Mouse (Mus musculus) myocyte (in vitro differentiated cells): ENCODE results near the gene Wnk4. TPM values are rescaled to one million over a fixed set of nuclear protein-coding genes. Genes with fewer than 3 reads are reported as not detected.
A peak's percentile ranks its signal among the peaks of the same experiment; 100 is the strongest.

Source experiments
- H3K27me3 ChIP-seq: one replicate; pipeline ENCODE4 v1.6.1; 2011; ENCODE audit not compliant: control insufficient read depth, insufficient read depth, insufficient read length
- H3K36me3 ChIP-seq: one replicate; pipeline ENCODE4 v1.6.1; 2011; ENCODE audit not compliant: control insufficient read depth, insufficient read depth
- H3K4me2 ChIP-seq: one replicate; pipeline ENCODE4 v1.6.1; 2011; ENCODE audit warnings: low read depth, control low read depth
- H3K4me3 ChIP-seq: one replicate; pipeline ENCODE4 v1.5.1; 2011; ENCODE audit warnings: mild to moderate bottlenecking, control low read depth, moderate library complexity
- H3K79me2 ChIP-seq: one replicate; pipeline ENCODE4 v1.6.1; 2011; ENCODE audit not compliant: control insufficient read depth, insufficient read depth
- H3ac ChIP-seq: one replicate; pipeline ENCODE4 v1.6.1; 2011; ENCODE audit not compliant: control insufficient read depth, insufficient read length
- CEBPB ChIP-seq: IDR thresholded peaks from 2 replicates; pipeline ENCODE4 v1.6.1; 2011; ENCODE audit warnings: mild to moderate bottlenecking, moderate library complexity; ENCODE audit not compliant: poor library complexity, insufficient read depth, severe bottlenecking
- E2F4 ChIP-seq: IDR thresholded peaks from one replicate; pipeline ENCODE4 v1.6.1; 2011; ENCODE audit warnings: mild to moderate bottlenecking, control low read depth, moderate library complexity; ENCODE audit not compliant: insufficient read depth
- MAX ChIP-seq: IDR thresholded peaks from one replicate; pipeline ENCODE4 v1.6.1; 2011; ENCODE audit warnings: low read depth, mild to moderate bottlenecking, control low read depth
- MYOD1 ChIP-seq, 3 experiments: IDR thresholded peaks; one replicate each; pipeline ENCODE4 v1.6.1; 2011; ENCODE audit warnings: control low read depth in 2 of 3, low read depth in 2 of 3, mild to moderate bottlenecking in 2 of 3, moderate library complexity in 1 of 3; ENCODE audit not compliant: insufficient read length in 2 of 3, control insufficient read depth in 1 of 3
- MYOG ChIP-seq, 3 experiments: IDR thresholded peaks; one replicate each; pipeline ENCODE4 v1.6.1; 2011; ENCODE audit warnings: control low read depth in 2 of 3, low read depth in 2 of 3, mild to moderate bottlenecking in 2 of 3; ENCODE audit not compliant: insufficient read length in 2 of 3, control insufficient read depth in 1 of 3, insufficient read depth in 1 of 3
- POLR2A ChIP-seq: IDR thresholded peaks from one replicate; pipeline ENCODE4 v1.6.1; 2011; ENCODE audit warnings: low read depth, mild to moderate bottlenecking, control low read depth, moderate library complexity; ENCODE audit not compliant: insufficient read length
- POLR2AphosphoS2 ChIP-seq: IDR thresholded peaks from one replicate; pipeline ENCODE4 v1.6.1; 2011; ENCODE audit warnings: low read depth, control low read depth; ENCODE audit not compliant: insufficient read length
- REST ChIP-seq: IDR thresholded peaks from one replicate; pipeline ENCODE4 v1.6.1; 2011; ENCODE audit warnings: mild to moderate bottlenecking, control low read depth, moderate library complexity; ENCODE audit not compliant: insufficient read depth, insufficient read length
- SRF ChIP-seq: IDR thresholded peaks from one replicate; pipeline ENCODE4 v1.6.1; 2011; ENCODE audit warnings: low read depth; ENCODE audit not compliant: control insufficient read depth, insufficient read length
- TCF12 ChIP-seq: IDR thresholded peaks from one replicate; pipeline ENCODE4 v1.6.1; 2011; ENCODE audit warnings: mild to moderate bottlenecking, control low read depth; ENCODE audit not compliant: poor library complexity, insufficient read depth, severe bottlenecking
- TCF3 ChIP-seq: IDR thresholded peaks from one replicate; pipeline ENCODE4 v1.6.1; 2011; ENCODE audit warnings: low read depth, control low read depth; ENCODE audit not compliant: insufficient read length
- USF1 ChIP-seq: IDR thresholded peaks from one replicate; pipeline ENCODE4 v1.6.1; 2011; ENCODE audit warnings: low read depth, mild to moderate bottlenecking, control low read depth, moderate library complexity
- polyA plus RNA-seq: library from polyadenylated mRNA; unstranded; fragments of >200 nt; fragmentation: generic; extraction: Trizol; gene quantifications from one replicate; pipeline ENCODE4 v1.2.1, GENCODE M21; 2012; ENCODE audit warnings: missing spikeins

Gene Wnk4
- polyA plus RNA-seq, 1 experiment = 0.19 TPM

DNA sequence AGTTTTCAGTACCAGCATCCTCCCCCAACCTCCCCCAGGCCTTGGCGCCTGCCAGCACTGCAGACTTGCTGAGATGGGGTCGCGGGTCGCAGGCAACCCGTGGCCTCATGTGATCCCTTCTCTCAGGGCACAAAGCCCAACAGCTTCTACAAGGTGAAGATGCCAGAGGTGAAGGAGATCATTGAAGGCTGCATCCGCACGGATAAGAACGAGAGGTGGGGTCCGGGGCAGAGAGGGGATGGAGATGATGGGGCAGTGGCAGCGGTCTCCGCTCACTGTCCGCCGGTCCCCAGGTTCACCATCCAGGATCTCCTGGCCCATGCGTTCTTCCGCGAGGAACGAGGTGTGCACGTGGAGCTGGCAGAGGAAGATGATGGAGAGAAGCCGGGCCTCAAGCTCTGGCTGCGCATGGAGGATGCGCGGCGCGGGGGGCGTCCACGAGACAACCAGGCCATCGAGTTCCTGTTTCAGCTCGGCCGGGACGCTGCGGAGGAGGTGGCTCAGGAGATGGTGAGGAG, 4.6 kb downstream of the Wnk4 start:
- Histone ChIP-seq H3K27me3 (peaks cover 55% of the 10 kb centered on the region), H3K4me3 (no peak overlapping the region), H3K36me3 (no peaks in the 10 kb centered on the region), H3K79me2 (no peaks in the 10 kb centered on the region), H3ac (no peak overlapping the region), H3K4me2 (no peak overlapping the region)
- TF ChIP-seq SRF (no peak), TCF12 (no peak), POLR2AphosphoS2 (no peak), POLR2A (no peak), CEBPB (no peak), MAX (no peak), REST (no peak), MYOG (IDR thresholded peaks at IDR 0.05; ENCODE audit: control insufficient read depth in 1 of 3, insufficient read depth in 1 of 3, insufficient read length in 2 of 3, low read depth in 2 of 3) (no peak), E2F4 (no peak), TCF3 (no peak), USF1 (no peak), MYOD1 (IDR thresholded peaks at IDR 0.05; ENCODE audit: control insufficient read depth in 1 of 3, insufficient read length in 2 of 3, low read depth in 2 of 3) (no peak)

DNA sequence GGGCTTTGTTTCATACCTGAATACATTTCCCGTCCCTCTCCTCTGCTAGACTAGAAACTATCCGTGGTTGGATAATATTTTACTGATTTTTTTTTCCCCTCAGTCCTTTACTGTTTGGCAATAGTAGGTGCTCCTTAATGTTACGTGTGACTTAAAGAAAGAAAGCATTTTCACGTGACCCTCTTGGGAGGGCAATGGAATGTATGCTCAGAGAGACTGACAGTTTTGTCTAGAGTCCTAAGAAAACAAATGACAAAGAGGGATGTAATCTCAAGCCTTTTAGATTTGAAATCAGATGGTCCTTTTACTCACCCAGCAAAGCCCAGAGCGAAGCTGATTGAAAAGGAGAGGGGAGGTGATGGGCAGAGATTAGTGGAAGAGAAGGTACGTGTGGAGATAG, 5.5 kb downstream of the Wnk4 start:
- H3K36me3 ChIP-seq = no peaks in the 10 kb centered on the region
- H3ac ChIP-seq = no peak overlapping the region
- H3K79me2 ChIP-seq = no peaks in the 10 kb centered on the region
- TF ChIP-seq MYOG (IDR thresholded peaks at IDR 0.05; ENCODE audit: control insufficient read depth in 1 of 3, insufficient read depth in 1 of 3, insufficient read length in 2 of 3, low read depth in 2 of 3) (no peak), MAX (no peak), SRF (no peak), CEBPB (no peak)
- no peak overlapping the region for H3K4me2 ChIP-seq
- no peak overlapping the region for H3K4me3 ChIP-seq
- peaks cover 53% of the 10 kb centered on the region for H3K27me3 ChIP-seq

DNA sequence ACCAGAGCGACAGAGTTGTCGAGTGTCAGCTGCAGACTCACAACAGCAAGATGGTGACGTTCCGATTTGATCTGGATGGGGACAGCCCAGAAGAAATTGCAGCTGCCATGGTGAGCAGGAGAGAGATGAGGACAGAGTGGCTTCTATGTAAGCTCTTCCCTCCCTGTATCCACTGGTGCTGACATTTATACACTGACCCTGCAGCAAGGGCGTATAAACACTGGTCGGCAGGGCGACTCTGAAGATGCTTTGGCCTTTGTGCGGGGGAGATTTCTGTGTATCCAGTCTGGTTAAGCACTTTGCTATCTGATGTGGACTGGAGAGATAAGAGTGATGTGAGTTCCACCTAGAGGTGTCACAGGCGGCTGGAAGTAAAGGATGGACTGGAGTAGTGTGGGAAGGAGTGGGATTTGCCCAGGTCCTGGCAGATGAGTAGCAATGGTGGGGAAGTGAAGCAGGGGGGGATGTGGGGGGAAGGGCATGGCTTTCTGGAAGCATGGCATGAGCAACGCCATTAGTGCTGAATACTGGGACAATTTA, 9.3 kb downstream of the Wnk4 start:
- Histone ChIP-seq H3K4me3 (no peak overlapping the region), H3ac (no peak overlapping the region), H3K27me3 (peaks cover 33% of the 10 kb centered on the region), H3K4me2 (no peak overlapping the region), H3K36me3 (no peaks in the 10 kb centered on the region), H3K79me2 (no peaks in the 10 kb centered on the region)
- TF ChIP-seq POLR2AphosphoS2 (no peak), E2F4 (no peak), POLR2A (no peak), REST (no peak), SRF (no peak), CEBPB (no peak), MYOD1 (IDR thresholded peaks at IDR 0.05; ENCODE audit: control insufficient read depth in 1 of 3, insufficient read length in 2 of 3, low read depth in 2 of 3) (no peak), USF1 (no peak), MYOG (IDR thresholded peaks at IDR 0.05; ENCODE audit: control insufficient read depth in 1 of 3, insufficient read depth in 1 of 3, insufficient read length in 2 of 3, low read depth in 2 of 3) (no peak)

DNA sequence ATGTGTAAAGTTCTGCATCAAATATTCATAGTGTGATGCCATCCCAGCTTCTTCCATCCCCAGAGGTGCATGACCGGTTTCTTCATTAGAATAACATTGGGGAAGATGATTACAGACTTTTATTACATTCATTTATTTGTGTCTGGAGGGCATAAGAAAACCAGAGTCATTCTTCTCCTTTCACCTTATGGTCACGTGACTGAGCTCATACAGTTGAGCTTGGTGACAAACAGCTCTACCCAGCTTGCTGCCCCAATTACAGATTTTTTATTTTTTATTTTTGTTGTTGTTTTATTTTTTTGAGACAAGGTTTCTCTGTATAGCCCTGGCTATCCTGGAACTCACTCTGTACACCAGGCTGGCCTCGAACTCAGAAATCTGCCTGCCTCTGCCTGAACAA, 12.1 kb downstream of the Wnk4 start:
- Histone ChIP-seq H3ac (no peak overlapping the region), H3K27me3 (peaks cover 25% of the 10 kb centered on the region), H3K4me3 (no peak overlapping the region), H3K36me3 (no peaks in the 10 kb centered on the region), H3K79me2 (no peaks in the 10 kb centered on the region), H3K4me2 (no peak overlapping the region)
- no peak for TF ChIP-seq CEBPB
- no peak for TF ChIP-seq POLR2AphosphoS2
- TF ChIP-seq POLR2A = no peak
- TF ChIP-seq MYOD1 (IDR thresholded peaks at IDR 0.05; ENCODE audit: control insufficient read depth in 1 of 3, insufficient read length in 2 of 3, low read depth in 2 of 3) = no peak
- TF ChIP-seq TCF12 = no peak
- TF ChIP-seq MYOG (IDR thresholded peaks at IDR 0.05; ENCODE audit: control insufficient read depth in 1 of 3, insufficient read depth in 1 of 3, insufficient read length in 2 of 3, low read depth in 2 of 3) = no peak
- no peak for TF ChIP-seq TCF3
- TF ChIP-seq USF1 = peak; percentile 46

DNA sequence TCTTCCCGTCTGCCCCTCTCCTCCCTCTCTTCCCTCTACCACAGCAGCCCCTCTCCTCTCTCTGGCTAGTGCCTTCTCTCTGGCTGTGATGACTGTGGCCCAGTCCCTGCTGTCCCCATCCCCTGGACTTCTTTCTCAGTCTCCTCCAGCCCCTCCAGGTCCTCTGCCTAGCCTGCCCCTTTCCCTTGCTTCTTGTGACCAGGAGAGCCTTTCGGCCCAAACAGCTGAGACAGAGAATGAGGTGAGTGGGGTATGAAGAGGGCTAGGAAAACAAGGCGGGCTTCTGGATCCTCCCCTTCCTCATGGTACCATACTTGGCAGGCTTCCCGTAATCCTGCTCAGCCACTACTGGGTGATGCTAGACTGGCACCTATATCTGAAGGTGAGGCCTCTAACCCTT, 14.9 kb downstream of the Wnk4 start:
- Histone ChIP-seq H3K36me3 (no peaks in the 10 kb centered on the region), H3K27me3 (peaks cover 12% of the 10 kb centered on the region), H3K79me2 (no peaks in the 10 kb centered on the region), H3K4me3 (no peak overlapping the region), H3K4me2 (no peak overlapping the region), H3ac (no peak overlapping the region)
- no peak for TF ChIP-seq SRF
- TF ChIP-seq MYOG (IDR thresholded peaks at IDR 0.05; ENCODE audit: control insufficient read depth in 1 of 3, insufficient read depth in 1 of 3, insufficient read length in 2 of 3, low read depth in 2 of 3) = no peak
- TF ChIP-seq USF1 = no peak
- no peak for TF ChIP-seq MAX
- TF ChIP-seq E2F4 = no peak
- no peak for TF ChIP-seq TCF12
- TF ChIP-seq REST = no peak
- no peak for TF ChIP-seq CEBPB
- TF ChIP-seq POLR2AphosphoS2 = no peak
- no peak for TF ChIP-seq TCF3
- no peak for TF ChIP-seq MYOD1 (IDR thresholded peaks at IDR 0.05; ENCODE audit: control insufficient read depth in 1 of 3, insufficient read length in 2 of 3, low read depth in 2 of 3)
- no peak for TF ChIP-seq POLR2A
